Mouse (Mus musculus): ENCODE measurements around the gene Gja1.

DNA sequence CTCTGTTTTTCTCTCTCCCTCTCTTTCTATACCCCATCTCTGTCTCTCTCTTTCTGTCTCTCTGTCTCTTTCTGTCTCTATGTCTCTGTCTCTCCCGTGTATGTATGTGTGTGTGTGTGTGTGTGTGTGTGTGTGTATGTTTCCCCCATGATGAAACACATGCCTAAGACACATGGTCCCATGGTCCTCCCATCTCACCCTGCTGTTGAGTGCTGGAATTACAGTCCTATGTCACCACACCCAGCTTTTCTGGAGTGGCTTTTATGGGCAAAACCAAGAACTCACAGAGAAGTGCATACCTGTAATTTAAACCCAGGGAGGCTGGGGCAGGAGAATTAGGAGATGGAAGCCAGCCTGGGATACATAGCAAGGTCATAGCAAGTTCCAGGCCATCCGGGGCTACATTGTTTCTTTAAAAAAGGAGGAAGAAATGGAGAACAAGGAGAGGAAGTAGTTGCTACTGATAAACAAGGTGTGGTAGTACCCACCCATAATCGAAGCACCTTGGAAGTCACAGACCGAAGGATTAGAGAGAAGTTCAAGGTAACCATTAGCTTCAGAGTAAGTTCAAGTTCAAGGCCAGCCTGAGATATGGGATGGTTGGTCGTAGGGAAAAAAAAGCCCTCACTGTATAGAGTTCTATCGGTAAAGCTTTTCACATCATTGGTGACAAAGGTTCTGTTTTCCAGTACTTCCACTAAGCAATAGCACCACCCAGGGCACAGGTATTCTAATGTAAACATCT is 29.4 kb downstream of the Gja1 start:
- TF ChIP-seq POLR2A (IDR thresholded peaks at IDR 0.05; ENCODE audit: insufficient read depth, low read depth, low read length) = no peak
- TF ChIP-seq CTCF (IDR thresholded peaks at IDR 0.05) = 0 out of 2 replicates have a peak, but pooled peaks have one; percentile 5
